Mouse (Mus musculus): ENCODE results near the gene Ccdc93. TPM values are rescaled to one million over a fixed set of nuclear protein-coding genes. Genes with fewer than 3 reads are reported as not detected.

The Ccdc93 gene
- polyA plus RNA-seq, 2 experiments, result 2.4 to 2.7 TPM

DNA sequence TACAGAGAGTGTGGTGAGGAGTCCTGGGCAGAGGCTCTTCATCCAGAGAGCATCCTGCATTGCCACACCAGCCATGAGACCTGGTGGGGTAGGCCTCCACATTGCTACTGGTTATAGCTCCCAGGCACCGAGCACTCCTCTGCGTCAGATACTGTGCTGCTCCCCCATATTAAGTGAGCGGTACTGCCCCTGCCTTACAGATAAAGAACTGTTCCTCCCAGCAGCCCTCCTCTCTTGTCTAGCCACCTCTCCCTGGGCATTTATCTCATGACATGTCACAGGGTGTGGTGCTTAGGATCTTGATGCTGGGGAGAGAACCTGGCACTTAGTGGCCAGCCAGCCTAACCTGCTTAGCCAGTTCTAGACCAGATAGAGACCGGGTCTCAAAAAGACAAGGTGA lies 66.2 kb downstream of the Ccdc93 start:
- Histone ChIP-seq H3K9ac (replicated peaks) (no peak overlapping the region), H3K4me3 (ENCODE audit: insufficient read depth in 1 of 2, low read depth in 2 of 2, low read length in 2 of 2) (no peak overlapping the region), H3K27me3 (ENCODE audit: control insufficient read depth, insufficient read depth, low read length) (no peaks in the 10 kb centered on the region), H3K4me1 (replicated peaks; ENCODE audit: control insufficient read depth in 2 of 2, insufficient read depth in 2 of 2, low read length in 1 of 2) (no peaks in the 10 kb centered on the region), H3K4me2 (ENCODE audit: low read depth) (no peak overlapping the region), H3K9me3 (ENCODE audit: control insufficient read depth, low read length) (no peaks in the 10 kb centered on the region), H3K27ac (no peak overlapping the region), H3K36me3 (replicated peaks; ENCODE audit: control insufficient read depth, insufficient read depth, low read depth) (no peaks in the 10 kb centered on the region)
- TF ChIP-seq EP300 (IDR thresholded peaks at IDR 0.05; ENCODE audit: low read depth) (no peak), CTCF (IDR thresholded peaks at IDR 0.05; ENCODE audit: low read depth) (peak; percentile 3; the same call in 1 of the 2 replicates)
- WGBS (ENCODE audit: insufficient replicate concordance), result 57% methylated on average over 4 of the region's 4 CpGs
- ATAC-seq (ENCODE audit: insufficient read depth), result peak; percentile 63
- no peak for DNase-seq (ENCODE audit: low read depth in 3 of 3, low spot score in 3 of 3)

GRCm38 (mm10) chr1:121508729-121509128 lies 77.9 kb downstream of the Ccdc93 start:
- no peak overlapping the region for H3K4me3 ChIP-seq (ENCODE audit: insufficient read depth in 1 of 2, low read depth in 2 of 2, low read length in 2 of 2)
- no peaks in the 10 kb centered on the region for H3K27me3 ChIP-seq (ENCODE audit: control insufficient read depth, insufficient read depth, low read length)
- no peak for ATAC-seq (ENCODE audit: insufficient read depth)
- TF ChIP-seq CTCF (IDR thresholded peaks at IDR 0.05; ENCODE audit: low read depth) (no peak), EP300 (IDR thresholded peaks at IDR 0.05; ENCODE audit: low read depth) (no peak)
- no peaks in the 10 kb centered on the region for H3K4me1 ChIP-seq (replicated peaks; ENCODE audit: control insufficient read depth in 2 of 2, insufficient read depth in 2 of 2, low read length in 1 of 2)
- DNase-seq (ENCODE audit: low read depth in 3 of 3, low spot score in 3 of 3), result no peak
- no peak overlapping the region for H3K9ac ChIP-seq (replicated peaks)
- H3K36me3 ChIP-seq (replicated peaks; ENCODE audit: control insufficient read depth, insufficient read depth, low read depth), result no peaks in the 10 kb centered on the region
- H3K27ac ChIP-seq, result no peak overlapping the region
- WGBS (ENCODE audit: insufficient replicate concordance), result 41% methylated on average over 2 of the region's 2 CpGs
- no peaks in the 10 kb centered on the region for H3K9me3 ChIP-seq (ENCODE audit: control insufficient read depth, low read length)
- no peak overlapping the region for H3K4me2 ChIP-seq (ENCODE audit: low read depth)

DNA sequence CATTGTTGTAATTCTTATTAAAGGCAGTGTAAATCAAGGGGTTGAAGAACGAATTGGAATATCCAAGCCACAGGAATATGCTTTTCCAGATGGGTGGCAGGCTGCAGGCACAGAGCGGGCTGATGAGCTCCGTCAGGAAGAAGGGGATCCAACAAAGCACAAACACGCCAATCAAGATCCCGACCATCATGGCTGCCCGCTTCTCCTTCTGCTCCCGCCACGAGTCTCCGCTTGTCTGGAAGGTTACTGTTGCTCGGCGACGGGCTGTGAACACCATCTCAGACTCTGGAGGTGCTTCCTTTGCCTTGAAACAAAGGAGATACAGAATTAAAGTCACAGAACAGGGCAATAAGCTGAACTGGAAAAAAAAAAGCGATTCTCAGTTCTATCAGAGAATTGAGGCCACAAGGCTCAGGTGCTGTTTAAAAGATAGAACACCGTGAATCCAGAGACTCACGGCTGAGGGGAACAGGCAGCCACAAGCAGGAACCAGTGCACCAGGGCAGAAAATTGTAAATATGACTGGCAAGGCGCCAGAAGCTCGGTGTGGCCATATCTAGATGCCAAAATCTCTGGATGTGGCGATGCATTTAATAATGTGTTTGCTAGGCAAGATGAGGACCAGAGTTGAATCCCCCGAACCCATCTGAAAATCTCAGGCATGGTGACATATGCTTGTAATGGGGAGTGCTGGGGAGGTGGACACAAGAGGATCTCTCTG lies 79.7 kb downstream of the Ccdc93 start:
- TF ChIP-seq CTCF (IDR thresholded peaks at IDR 0.05; ENCODE audit: low read depth) (no peak), EP300 (IDR thresholded peaks at IDR 0.05; ENCODE audit: low read depth) (no peak)
- Histone ChIP-seq H3K4me3 (ENCODE audit: insufficient read depth in 1 of 2, low read depth in 2 of 2, low read length in 2 of 2) (no peak overlapping the region), H3K9ac (replicated peaks) (no peak overlapping the region), H3K4me1 (replicated peaks; ENCODE audit: control insufficient read depth in 2 of 2, insufficient read depth in 2 of 2, low read length in 1 of 2) (no peaks in the 10 kb centered on the region), H3K36me3 (replicated peaks; ENCODE audit: control insufficient read depth, insufficient read depth, low read depth) (no peaks in the 10 kb centered on the region), H3K4me2 (ENCODE audit: low read depth) (no peak overlapping the region), H3K27me3 (ENCODE audit: control insufficient read depth, insufficient read depth, low read length) (no peaks in the 10 kb centered on the region), H3K9me3 (ENCODE audit: control insufficient read depth, low read length) (no peaks in the 10 kb centered on the region), H3K27ac (no peak overlapping the region)
- DNase-seq (ENCODE audit: low read depth in 3 of 3, low spot score in 3 of 3) (no peak), ATAC-seq (ENCODE audit: insufficient read depth) (no peak)
- WGBS (ENCODE audit: insufficient replicate concordance), result 74% methylated on average over 19 of the region's 19 CpGs

GRCm38 (mm10) chr1:121511186-121511585 lies 80.3 kb downstream of the Ccdc93 start:
- TF ChIP-seq EP300 (IDR thresholded peaks at IDR 0.05; ENCODE audit: low read depth) (no peak), CTCF (IDR thresholded peaks at IDR 0.05; ENCODE audit: low read depth) (no peak)
- DNase-seq (ENCODE audit: low read depth in 3 of 3, low spot score in 3 of 3) (no peak), ATAC-seq (ENCODE audit: insufficient read depth) (no peak)
- Histone ChIP-seq H3K4me1 (replicated peaks; ENCODE audit: control insufficient read depth in 2 of 2, insufficient read depth in 2 of 2, low read length in 1 of 2) (no peaks in the 10 kb centered on the region), H3K4me3 (ENCODE audit: insufficient read depth in 1 of 2, low read depth in 2 of 2, low read length in 2 of 2) (no peak overlapping the region), H3K27ac (no peak overlapping the region), H3K27me3 (ENCODE audit: control insufficient read depth, insufficient read depth, low read length) (no peaks in the 10 kb centered on the region), H3K4me2 (ENCODE audit: low read depth) (no peak overlapping the region), H3K9me3 (ENCODE audit: control insufficient read depth, low read length) (no peaks in the 10 kb centered on the region), H3K36me3 (replicated peaks; ENCODE audit: control insufficient read depth, insufficient read depth, low read depth) (no peaks in the 10 kb centered on the region), H3K9ac (replicated peaks) (no peak overlapping the region)
- 34% methylated on average over 2 of the region's 2 CpGs for WGBS (ENCODE audit: insufficient replicate concordance)

DNA sequence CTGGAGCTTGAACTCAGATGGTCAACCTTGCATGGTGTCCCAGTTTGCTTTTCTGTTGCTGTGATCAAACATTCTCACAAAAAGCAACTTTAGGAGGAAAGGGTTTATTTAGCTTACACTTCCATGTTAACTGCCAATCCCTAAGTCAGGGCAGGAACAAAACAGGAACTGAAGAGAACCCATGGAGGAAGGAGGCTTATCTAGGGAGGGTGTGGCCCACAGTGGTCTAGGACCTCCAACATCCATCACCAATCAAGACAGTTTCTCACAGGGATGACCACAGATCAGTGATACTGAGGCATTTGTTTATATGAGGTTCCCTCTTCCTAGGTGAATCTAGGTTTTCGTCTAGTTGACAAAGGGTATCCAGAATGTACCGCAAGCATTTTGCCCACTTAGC lies 81.1 kb downstream of the Ccdc93 start:
- Histone ChIP-seq H3K4me2 (ENCODE audit: low read depth) (no peak overlapping the region), H3K9me3 (ENCODE audit: control insufficient read depth, low read length) (no peaks in the 10 kb centered on the region), H3K27me3 (ENCODE audit: control insufficient read depth, insufficient read depth, low read length) (no peaks in the 10 kb centered on the region), H3K4me1 (replicated peaks; ENCODE audit: control insufficient read depth in 2 of 2, insufficient read depth in 2 of 2, low read length in 1 of 2) (no peaks in the 10 kb centered on the region), H3K36me3 (replicated peaks; ENCODE audit: control insufficient read depth, insufficient read depth, low read depth) (no peaks in the 10 kb centered on the region), H3K9ac (replicated peaks) (no peak overlapping the region), H3K4me3 (ENCODE audit: insufficient read depth in 1 of 2, low read depth in 2 of 2, low read length in 2 of 2) (no peak overlapping the region), H3K27ac (no peak overlapping the region)
- WGBS (ENCODE audit: insufficient replicate concordance), result 75% methylated on average over 2 of the region's 2 CpGs
- TF ChIP-seq EP300 (IDR thresholded peaks at IDR 0.05; ENCODE audit: low read depth), result no peak
- no peak for TF ChIP-seq CTCF (IDR thresholded peaks at IDR 0.05; ENCODE audit: low read depth)
- DNase-seq (ENCODE audit: low read depth in 3 of 3, low spot score in 3 of 3), result no peak
- no peak for ATAC-seq (ENCODE audit: insufficient read depth)
